Mouse (Mus musculus): ENCODE measurements around the gene Prx. TPM values are rescaled to one million over a fixed set of nuclear protein-coding genes. Genes with fewer than 3 reads are reported as not detected.
"Not testable (repeated sequence)": the region's sequence is repeated elsewhere in the genome, so short reads cannot be mapped to it uniquely, and the experiment has no call there.

Prx gene
- polyA plus RNA-seq, 1 experiment: 4.2 TPM

DNA sequence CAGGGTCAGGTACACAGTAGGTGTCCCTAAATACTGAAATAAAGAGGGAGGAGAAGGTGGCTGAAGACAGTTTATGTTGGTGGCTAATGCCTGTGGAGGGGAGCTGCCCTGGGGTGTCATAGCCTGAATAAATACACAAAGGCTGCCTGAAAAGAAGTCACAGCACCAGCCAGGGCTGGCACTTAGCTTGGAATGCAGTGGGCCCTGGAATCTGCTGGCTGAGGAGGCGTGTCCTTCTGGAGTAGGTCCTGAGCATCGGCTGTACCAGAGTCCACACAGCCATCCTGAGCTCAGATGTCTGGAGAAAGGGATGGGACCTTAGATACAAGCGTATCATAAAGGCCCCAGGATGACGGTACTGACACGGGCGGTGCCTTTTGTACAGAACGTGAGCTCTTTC lies 7.3 kb upstream of the Prx start:
- Histone ChIP-seq H3K27ac (ENCODE audit: insufficient read depth, low read length) (peak overlapping the region; percentile 82), H3K27me3 (ENCODE audit: control insufficient read depth, insufficient read depth, low read length, poor library complexity, severe bottlenecking) (no peaks in the 10 kb centered on the region), H3K9ac (ENCODE audit: low read depth, poor library complexity, severe bottlenecking) (no peak overlapping the region), H3K4me3 (ENCODE audit: low read depth, low read length) (no peak overlapping the region), H3K9me3 (replicated peaks; ENCODE audit: control insufficient read depth, insufficient read depth, low read length, poor library complexity, severe bottlenecking) (no peaks in the 10 kb centered on the region), H3K4me1 (ENCODE audit: control insufficient read depth, insufficient read depth, low read length) (peaks cover 12% of the 10 kb centered on the region), H3K36me3 (ENCODE audit: control insufficient read depth, insufficient read depth, low read length, poor library complexity, severe bottlenecking) (peaks cover 2% of the 10 kb centered on the region; the same call in 1 of the 2 replicates)
- no peak for TF ChIP-seq CTCF (IDR thresholded peaks at IDR 0.05; ENCODE audit: low read depth, low read length)
- no peak for TF ChIP-seq POLR2A (IDR thresholded peaks at IDR 0.05; ENCODE audit: insufficient read depth, low read length)
- TF ChIP-seq EP300 (IDR thresholded peaks at IDR 0.05; ENCODE audit: insufficient read depth, low read depth, low read length): no peak

GRCm38 (mm10) chr7:27493022-27493421 lies 6.1 kb upstream of the Prx start:
- Histone ChIP-seq H3K4me1 (ENCODE audit: control insufficient read depth, insufficient read depth, low read length) (peaks cover 12% of the 10 kb centered on the region), H3K27me3 (ENCODE audit: control insufficient read depth, insufficient read depth, low read length, poor library complexity, severe bottlenecking) (no peaks in the 10 kb centered on the region), H3K27ac (ENCODE audit: insufficient read depth, low read length) (no peak overlapping the region), H3K9ac (ENCODE audit: low read depth, poor library complexity, severe bottlenecking) (no peak overlapping the region), H3K9me3 (replicated peaks; ENCODE audit: control insufficient read depth, insufficient read depth, low read length, poor library complexity, severe bottlenecking) (no peaks in the 10 kb centered on the region), H3K4me3 (ENCODE audit: low read depth, low read length) (no peak overlapping the region), H3K36me3 (ENCODE audit: control insufficient read depth, insufficient read depth, low read length, poor library complexity, severe bottlenecking) (peaks cover 2% of the 10 kb centered on the region; the same call in 1 of the 2 replicates)
- TF ChIP-seq POLR2A (IDR thresholded peaks at IDR 0.05; ENCODE audit: insufficient read depth, low read length) (no peak), CTCF (IDR thresholded peaks at IDR 0.05; ENCODE audit: low read depth, low read length) (no peak), EP300 (IDR thresholded peaks at IDR 0.05; ENCODE audit: insufficient read depth, low read depth, low read length) (no peak)

DNA sequence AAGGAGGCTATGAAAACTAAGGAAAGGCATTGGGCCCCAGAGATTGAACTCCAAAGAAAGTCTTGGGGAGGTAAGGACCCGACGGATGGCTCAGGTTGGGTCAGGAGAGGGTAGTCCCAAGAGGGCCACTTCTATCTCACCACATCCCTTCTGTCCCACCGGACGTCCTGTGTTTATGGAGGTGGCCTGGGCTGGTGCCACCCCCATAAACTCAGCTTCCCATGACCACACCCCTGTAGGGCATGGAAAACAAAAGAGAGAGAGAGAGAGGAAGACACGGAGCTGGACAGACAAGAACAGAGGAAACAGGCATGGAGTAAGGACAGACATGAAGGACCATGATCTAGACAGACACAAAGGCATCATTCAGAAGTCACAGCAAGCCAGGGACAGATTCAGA lies 5.7 kb upstream of the Prx start:
- Histone ChIP-seq H3K27ac (ENCODE audit: insufficient read depth, low read length) (no peak overlapping the region), H3K27me3 (ENCODE audit: control insufficient read depth, insufficient read depth, low read length, poor library complexity, severe bottlenecking) (no peaks in the 10 kb centered on the region), H3K9me3 (replicated peaks; ENCODE audit: control insufficient read depth, insufficient read depth, low read length, poor library complexity, severe bottlenecking) (no peaks in the 10 kb centered on the region), H3K9ac (ENCODE audit: low read depth, poor library complexity, severe bottlenecking) (no peak overlapping the region), H3K36me3 (ENCODE audit: control insufficient read depth, insufficient read depth, low read length, poor library complexity, severe bottlenecking) (peaks cover 2% of the 10 kb centered on the region; the same call in 1 of the 2 replicates), H3K4me3 (ENCODE audit: low read depth, low read length) (no peak overlapping the region), H3K4me1 (ENCODE audit: control insufficient read depth, insufficient read depth, low read length) (peaks cover 14% of the 10 kb centered on the region)
- TF ChIP-seq EP300 (IDR thresholded peaks at IDR 0.05; ENCODE audit: insufficient read depth, low read depth, low read length): no peak
- no peak for TF ChIP-seq POLR2A (IDR thresholded peaks at IDR 0.05; ENCODE audit: insufficient read depth, low read length)
- TF ChIP-seq CTCF (IDR thresholded peaks at IDR 0.05; ENCODE audit: low read depth, low read length): no peak

- H3K9me3 ChIP-seq (replicated peaks; ENCODE audit: control insufficient read depth, insufficient read depth, low read length, poor library complexity, severe bottlenecking); H3K36me3 ChIP-seq (ENCODE audit: control insufficient read depth, insufficient read depth, low read length, poor library complexity, severe bottlenecking): not testable (repeated sequence)
Observed at GRCm38 (mm10) chr7:27494659-27495367, 4.3 kb upstream of the Prx start.

DNA sequence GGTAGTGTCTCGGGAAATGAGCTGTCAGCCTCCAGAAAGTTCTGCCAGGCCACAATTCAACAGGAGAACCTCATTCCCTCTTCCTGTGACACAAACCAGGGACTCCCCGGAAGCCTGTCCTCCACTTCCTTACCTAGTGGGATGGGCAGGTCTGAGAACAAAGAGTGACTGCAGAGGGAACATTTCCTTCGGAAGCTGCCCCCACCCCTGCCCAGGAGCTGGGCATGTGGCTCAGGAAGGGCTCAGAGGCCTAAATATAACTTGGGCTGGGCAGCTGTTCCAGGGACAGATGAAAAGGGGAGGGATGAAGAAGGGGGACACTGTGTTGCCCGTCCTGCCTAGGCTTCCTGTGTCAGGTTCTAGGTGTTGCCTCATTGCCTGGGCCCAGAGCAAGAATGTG lies 2.5 kb downstream of the Prx start:
- H3K4me1 ChIP-seq (ENCODE audit: control insufficient read depth, insufficient read depth, low read length): peaks cover 10% of the 10 kb centered on the region
- H3K36me3 ChIP-seq (ENCODE audit: control insufficient read depth, insufficient read depth, low read length, poor library complexity, severe bottlenecking): no peaks in the 10 kb centered on the region
- no peak overlapping the region for H3K9ac ChIP-seq (ENCODE audit: low read depth, poor library complexity, severe bottlenecking)
- TF ChIP-seq CTCF (IDR thresholded peaks at IDR 0.05; ENCODE audit: low read depth, low read length): no peak
- no peak for TF ChIP-seq POLR2A (IDR thresholded peaks at IDR 0.05; ENCODE audit: insufficient read depth, low read length)
- no peak for TF ChIP-seq EP300 (IDR thresholded peaks at IDR 0.05; ENCODE audit: insufficient read depth, low read depth, low read length)
- no peaks in the 10 kb centered on the region for H3K9me3 ChIP-seq (replicated peaks; ENCODE audit: control insufficient read depth, insufficient read depth, low read length, poor library complexity, severe bottlenecking)
- no peaks in the 10 kb centered on the region for H3K27me3 ChIP-seq (ENCODE audit: control insufficient read depth, insufficient read depth, low read length, poor library complexity, severe bottlenecking)
- H3K4me3 ChIP-seq (ENCODE audit: low read depth, low read length): no peak overlapping the region
- no peak overlapping the region for H3K27ac ChIP-seq (ENCODE audit: insufficient read depth, low read length)

More at GRCm38 (mm10) chr7:27494659-27495367, 4.3 kb upstream of the Prx start:
- peaks cover 10% of the 10 kb centered on the region for H3K4me1 ChIP-seq (ENCODE audit: control insufficient read depth, insufficient read depth, low read length)
- not testable (repeated sequence) for H3K27me3 ChIP-seq (ENCODE audit: control insufficient read depth, insufficient read depth, low read length, poor library complexity, severe bottlenecking); H3K27ac ChIP-seq (ENCODE audit: insufficient read depth, low read length); H3K4me3 ChIP-seq (ENCODE audit: low read depth, low read length); H3K9ac ChIP-seq (ENCODE audit: low read depth, poor library complexity, severe bottlenecking)

DNA sequence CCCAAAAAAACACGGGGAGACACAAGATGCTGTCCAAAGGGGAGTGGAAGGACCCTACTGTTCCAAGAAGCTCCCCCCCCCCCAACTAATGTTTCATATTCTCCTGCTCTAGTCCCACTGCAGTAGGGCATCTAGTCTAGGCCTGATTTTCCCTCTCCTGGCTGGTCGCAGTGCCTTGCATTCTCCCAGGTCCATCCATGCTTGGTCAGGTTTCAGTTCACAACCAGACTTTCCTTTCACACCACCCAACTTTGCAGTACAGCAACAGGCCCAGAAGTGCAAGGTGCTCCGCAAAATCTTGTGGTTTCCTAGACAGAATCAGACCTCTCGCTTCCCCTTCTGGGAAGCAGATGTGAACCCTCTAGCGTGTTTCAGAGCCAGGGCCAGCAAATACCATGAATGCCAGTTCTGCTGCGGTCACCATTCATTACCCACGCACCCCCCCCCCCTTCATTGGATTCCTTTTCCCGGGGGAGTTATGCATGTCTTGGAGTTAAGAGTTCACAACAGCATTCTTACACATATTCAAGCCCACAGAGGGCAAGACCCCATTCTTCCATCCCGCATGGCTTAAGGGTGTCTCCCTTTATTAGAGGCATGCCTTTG lies 7.7 kb downstream of the Prx start:
- TF ChIP-seq CTCF (IDR thresholded peaks at IDR 0.05; ENCODE audit: low read depth, low read length) (no peak), EP300 (IDR thresholded peaks at IDR 0.05; ENCODE audit: insufficient read depth, low read depth, low read length) (no peak), POLR2A (IDR thresholded peaks at IDR 0.05; ENCODE audit: insufficient read depth, low read length) (no peak)
- H3K27me3 ChIP-seq (ENCODE audit: control insufficient read depth, insufficient read depth, low read length, poor library complexity, severe bottlenecking): no peaks in the 10 kb centered on the region
- H3K4me1 ChIP-seq (ENCODE audit: control insufficient read depth, insufficient read depth, low read length): peaks cover 9% of the 10 kb centered on the region
- H3K4me3 ChIP-seq (ENCODE audit: low read depth, low read length): no peak overlapping the region
- no peaks in the 10 kb centered on the region for H3K9me3 ChIP-seq (replicated peaks; ENCODE audit: control insufficient read depth, insufficient read depth, low read length, poor library complexity, severe bottlenecking)
- peak overlapping the region; percentile 62; the same call in 1 of the 2 replicates for H3K9ac ChIP-seq (ENCODE audit: low read depth, poor library complexity, severe bottlenecking)
- H3K36me3 ChIP-seq (ENCODE audit: control insufficient read depth, insufficient read depth, low read length, poor library complexity, severe bottlenecking): no peaks in the 10 kb centered on the region
- H3K27ac ChIP-seq (ENCODE audit: insufficient read depth, low read length): peak overlapping the region; percentile 58; the same call in 1 of the 2 replicates

Data from ES-Bruce4 (cell line).